Mouse (Mus musculus) cerebellum, adult 2 months (tissue): ENCODE data around the gene Cdh12.

Experiments
- CTCF ChIP-seq: fragments of 200-500 bp; IDR thresholded peaks from 2 replicates; pipeline ENCODE4 v1.5.1; 2011; ENCODE audit warnings: low read depth, mild to moderate bottlenecking, control low read depth, low read length, moderate library complexity, borderline replicate concordance; ENCODE audit not compliant: insufficient read depth
- POLR2A ChIP-seq: fragments of 200-500 bp; IDR thresholded peaks from 2 replicates; pipeline ENCODE4 v1.6.1; 2011; ENCODE audit warnings: low read length, control low read depth, borderline replicate concordance; ENCODE audit not compliant: insufficient read depth

GRCm38 (mm10) chr15:20413397-20413796 is 35.7 kb upstream of the Cdh12 start:
- no peak for TF ChIP-seq CTCF
- TF ChIP-seq POLR2A: no peak
